Mouse (Mus musculus) adrenal gland, adult (tissue): ENCODE results near the gene Gm11009.
"Not testable (repeated sequence)": the region's sequence is repeated elsewhere in the genome, so short reads cannot be mapped to it uniquely, and the experiment has no call there.

ENCODE experiments used
- DNase-seq, 2 experiments: peaks; one replicate each; pipeline ENCODE4 v3.0.0; 2022 to 2023; ENCODE audit warnings: low spot score in 1 of 2; ENCODE audit not compliant: inconsistent age in 2 of 2

Gene Gm11009

DNA sequence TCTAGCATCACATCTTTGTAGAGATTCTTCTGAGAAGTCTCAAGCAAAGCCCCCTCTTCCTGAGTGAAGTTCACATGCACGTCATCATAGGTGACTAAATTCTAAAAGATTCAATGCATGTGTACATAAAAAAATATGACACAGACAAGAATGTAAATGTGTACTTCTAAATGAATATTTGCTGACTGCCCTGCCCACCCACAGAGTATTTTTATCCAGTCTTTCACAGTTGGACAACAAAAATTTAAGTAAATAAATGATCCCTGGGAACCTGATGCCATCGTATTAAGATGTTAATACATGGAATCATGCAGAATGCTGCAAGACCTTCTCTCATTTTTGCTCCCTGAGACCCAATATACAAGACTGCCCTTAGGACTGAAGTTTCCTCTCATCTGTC, at the start of gene Gm11009:
TSS of gene Gm11009 (minus strand) at position 101 of the 400 bp plus-strand sequence.
- not testable (repeated sequence) for DNase-seq
